Mouse (Mus musculus): ENCODE measurements around the gene Gm49380.

Gm49380 gene

DNA sequence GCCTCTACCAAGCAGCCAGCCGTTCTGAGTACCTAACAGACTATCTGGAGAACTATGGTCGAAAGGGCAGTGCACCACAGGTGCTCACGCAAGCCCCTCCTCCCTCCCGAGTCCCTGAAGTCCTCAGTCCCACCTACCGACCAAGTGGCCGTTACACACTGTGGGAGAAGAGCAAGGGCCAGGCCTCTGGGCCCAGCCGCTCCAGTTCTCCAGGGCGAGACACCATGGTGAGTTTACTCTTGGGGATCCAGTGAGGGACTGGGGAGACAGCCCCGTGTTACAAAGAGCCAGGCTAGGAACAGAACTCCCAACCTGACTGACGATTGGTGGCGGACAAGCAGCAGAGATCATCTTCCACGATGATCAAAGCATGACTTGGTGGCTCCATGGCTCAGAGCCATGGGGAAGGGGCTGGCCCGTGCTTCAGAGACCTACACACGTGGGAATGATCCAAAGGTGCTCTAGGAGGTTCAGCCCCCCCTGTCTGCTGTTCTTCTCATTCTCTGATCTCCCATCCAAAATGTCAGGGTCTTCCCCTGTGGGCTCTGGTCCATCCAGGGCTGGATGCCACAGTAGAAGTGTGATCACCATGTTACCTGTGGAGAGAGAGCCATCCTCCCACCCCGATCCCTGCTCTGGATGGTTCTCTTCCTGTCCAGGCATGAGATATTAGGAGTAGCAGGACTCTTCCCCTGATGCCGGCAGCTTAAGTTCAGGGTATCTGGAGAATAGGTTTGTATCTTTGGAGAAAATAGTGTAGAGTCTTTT is 37.1 kb downstream of the Gm49380 start:
- DNase-seq (ENCODE audit: low read depth, low spot score): no peak

- no peak for DNase-seq (ENCODE audit: low read depth, low spot score)
Measured at GRCm38 (mm10) chr9:44075276-44075995, 37.9 kb downstream of the Gm49380 start.

DNA sequence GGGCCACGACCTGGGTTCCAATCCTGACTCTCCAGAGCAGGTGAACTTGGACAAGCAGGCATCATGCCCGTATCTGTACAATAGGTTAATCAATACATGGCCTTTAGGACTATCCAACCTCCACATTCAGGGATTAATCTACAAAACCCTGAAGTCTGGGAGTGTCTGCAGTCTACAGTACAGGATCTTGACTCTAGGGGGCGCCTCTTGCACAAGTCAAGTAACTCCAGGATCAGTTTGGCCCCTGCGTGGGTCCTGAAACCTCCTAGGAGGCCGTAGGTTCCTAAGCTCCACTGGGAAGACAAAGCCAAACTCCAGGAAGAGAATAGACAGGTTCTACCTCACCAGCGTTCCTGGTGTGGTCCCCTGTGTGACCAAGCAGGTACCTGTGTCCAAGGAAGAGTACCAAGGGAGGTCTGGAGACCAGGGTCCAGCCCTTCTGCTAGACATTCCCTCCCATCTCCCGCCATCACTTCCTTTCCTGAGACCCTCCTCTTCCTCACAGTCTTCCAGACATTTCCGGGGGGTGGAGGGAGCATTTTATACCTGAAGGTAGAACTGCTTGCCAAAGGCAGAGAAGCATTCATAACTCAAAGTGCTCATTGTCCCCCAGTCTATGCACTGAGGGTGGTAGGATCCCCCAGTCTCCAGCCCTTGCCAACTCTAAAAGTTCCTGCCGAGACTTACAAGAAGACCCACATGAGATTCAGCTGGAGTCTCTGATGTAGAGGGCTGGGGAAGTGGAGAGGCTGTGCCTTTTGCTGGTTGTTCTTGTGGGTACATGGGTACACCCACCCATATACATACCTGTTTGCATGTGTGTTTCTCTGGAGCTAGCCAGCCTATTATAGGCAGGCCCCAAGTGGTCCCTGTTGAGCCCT is 38.7 kb downstream of the Gm49380 start:
- no peak for DNase-seq (ENCODE audit: low read depth, low spot score)

DNA sequence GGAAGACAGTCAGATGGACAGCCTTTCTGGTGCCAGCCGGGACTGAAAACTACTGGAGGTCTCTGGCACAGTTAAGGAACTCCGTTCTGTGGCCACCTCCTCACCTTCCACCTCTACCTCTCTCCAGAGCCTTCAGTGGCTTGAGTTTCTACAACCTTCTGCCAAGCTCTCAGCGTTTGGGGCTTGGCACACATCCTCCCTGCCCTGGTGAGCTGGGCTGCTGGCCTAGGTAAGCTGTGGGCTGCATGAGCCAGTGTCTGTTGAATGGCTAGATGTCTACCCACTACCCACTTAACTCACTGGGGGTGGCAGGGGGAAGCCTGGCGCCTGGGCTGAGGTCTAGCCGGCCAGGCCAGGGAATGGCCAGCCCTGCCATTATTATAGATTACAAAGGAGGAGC is 40.2 kb downstream of the Gm49380 start:
- no peak for DNase-seq (ENCODE audit: low read depth, low spot score)

- DNase-seq (ENCODE audit: low read depth, low spot score): no peak
Measured at GRCm38 (mm10) chr9:44072599-44072915, 40.7 kb downstream of the Gm49380 start.

- no peak for DNase-seq (ENCODE audit: low read depth, low spot score)
Measured at GRCm38 (mm10) chr9:44071914-44072598, 41.2 kb downstream of the Gm49380 start.

- no peak for DNase-seq (ENCODE audit: low read depth, low spot score)
Measured at GRCm38 (mm10) chr9:44070844-44071231, 42.5 kb downstream of the Gm49380 start.

- no peak for DNase-seq (ENCODE audit: low read depth, low spot score)
Measured at GRCm38 (mm10) chr9:44070113-44070843, 43.0 kb downstream of the Gm49380 start.

GRCm38 (mm10) chr9:44069252-44069651 is 44.0 kb downstream of the Gm49380 start:
- no peak for DNase-seq (ENCODE audit: low read depth, low spot score)

GRCm38 (mm10) chr9:44067960-44068330 is 45.4 kb downstream of the Gm49380 start:
- DNase-seq (ENCODE audit: low read depth, low spot score): no peak

GRCm38 (mm10) chr9:44067241-44067959 is 45.9 kb downstream of the Gm49380 start:
- DNase-seq (ENCODE audit: low read depth, low spot score): no peak

GRCm38 (mm10) chr9:44066785-44067225 is 46.5 kb downstream of the Gm49380 start, which contains the start of gene Usp2:
Gene Usp2 (plus strand): TSS chr9:44067021.
- peak; percentile 97 for DNase-seq (ENCODE audit: low read depth, low spot score)

DNA sequence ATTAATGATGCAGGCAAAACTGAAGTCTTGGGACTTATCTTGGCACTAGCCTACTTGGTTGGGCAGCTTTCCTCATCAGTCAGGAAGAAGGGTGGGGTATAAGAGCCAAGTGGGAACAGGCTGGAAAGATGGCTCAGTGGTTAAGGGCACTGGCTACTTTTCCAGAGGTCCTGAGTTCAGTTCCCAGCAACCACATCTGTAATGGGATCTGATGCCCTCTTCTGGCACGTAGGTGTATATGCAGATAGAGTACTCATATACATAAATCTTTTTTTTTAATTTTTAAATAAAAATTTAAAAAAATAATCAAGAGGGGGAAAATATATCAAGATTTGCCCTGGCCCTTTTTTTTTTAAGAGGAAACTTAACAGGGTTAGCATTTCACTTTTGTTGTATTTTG is 48.1 kb downstream of the Gm49380 start:
- no peak for DNase-seq (ENCODE audit: low read depth, low spot score)

- no peak for DNase-seq (ENCODE audit: low read depth, low spot score)
Measured at GRCm38 (mm10) chr9:44058606-44059005, 54.7 kb downstream of the Gm49380 start.

GRCm38 (mm10) chr9:44053936-44054335 is 59.4 kb downstream of the Gm49380 start:
- no peak for DNase-seq (ENCODE audit: low read depth, low spot score)

DNA sequence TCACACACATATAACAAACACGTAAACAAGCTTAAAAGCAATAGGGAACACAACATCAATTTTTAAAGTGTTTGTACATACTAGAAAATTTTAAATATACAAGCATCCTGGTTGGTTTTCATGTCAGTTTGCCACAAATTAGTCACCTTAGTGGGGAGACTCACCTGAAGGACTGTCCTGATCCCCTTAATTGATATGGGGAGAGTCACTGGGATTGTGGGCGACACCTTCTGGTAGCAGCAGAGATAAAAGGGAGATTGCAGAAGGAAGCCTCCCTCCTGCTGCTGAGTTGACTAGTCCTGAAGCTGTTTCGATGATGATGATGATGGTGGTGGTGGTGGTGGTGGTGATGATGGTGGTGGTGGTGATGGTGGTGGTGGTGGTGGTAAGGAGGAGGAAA is 60.4 kb downstream of the Gm49380 start:
- no peak for DNase-seq (ENCODE audit: low read depth, low spot score)

DNA sequence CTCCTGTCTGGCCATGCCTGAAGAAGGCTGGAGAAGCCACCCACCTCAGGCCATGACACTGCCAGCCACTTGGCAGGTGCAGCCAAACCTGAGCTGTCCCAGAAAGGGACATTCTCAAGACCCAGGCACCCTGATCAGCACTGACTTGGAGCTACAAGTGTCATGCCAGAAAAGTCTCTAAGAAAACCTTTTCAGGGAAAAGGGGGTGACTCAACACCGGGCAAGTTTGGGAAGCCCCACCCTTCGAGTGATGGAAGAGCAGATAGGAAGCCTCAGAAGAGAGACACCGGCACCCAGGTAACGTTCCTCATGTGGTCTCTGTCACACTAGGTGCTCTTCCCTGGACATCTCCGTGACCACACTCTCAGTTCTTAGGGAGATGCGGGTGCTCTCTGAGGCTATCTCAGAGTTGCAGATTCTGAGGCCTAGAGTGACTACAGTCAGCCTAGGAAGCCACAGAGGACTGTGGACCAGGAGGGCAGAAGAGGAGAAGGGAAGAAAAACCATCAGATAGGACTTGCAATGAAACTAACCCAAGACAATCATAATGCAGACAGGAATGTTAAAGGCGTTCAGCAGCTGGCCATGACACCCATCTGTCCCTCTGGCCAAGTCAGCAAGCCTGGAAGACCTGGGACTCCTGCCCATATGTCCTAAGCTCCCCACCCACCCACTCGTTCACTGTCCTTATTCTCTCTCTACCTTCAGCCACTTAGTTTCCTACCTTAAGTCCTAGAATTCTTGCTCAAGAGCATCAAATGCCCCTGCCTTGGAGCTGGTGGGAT is 63.7 kb downstream of the Gm49380 start:
- no peak for DNase-seq (ENCODE audit: low read depth, low spot score)

DNA sequence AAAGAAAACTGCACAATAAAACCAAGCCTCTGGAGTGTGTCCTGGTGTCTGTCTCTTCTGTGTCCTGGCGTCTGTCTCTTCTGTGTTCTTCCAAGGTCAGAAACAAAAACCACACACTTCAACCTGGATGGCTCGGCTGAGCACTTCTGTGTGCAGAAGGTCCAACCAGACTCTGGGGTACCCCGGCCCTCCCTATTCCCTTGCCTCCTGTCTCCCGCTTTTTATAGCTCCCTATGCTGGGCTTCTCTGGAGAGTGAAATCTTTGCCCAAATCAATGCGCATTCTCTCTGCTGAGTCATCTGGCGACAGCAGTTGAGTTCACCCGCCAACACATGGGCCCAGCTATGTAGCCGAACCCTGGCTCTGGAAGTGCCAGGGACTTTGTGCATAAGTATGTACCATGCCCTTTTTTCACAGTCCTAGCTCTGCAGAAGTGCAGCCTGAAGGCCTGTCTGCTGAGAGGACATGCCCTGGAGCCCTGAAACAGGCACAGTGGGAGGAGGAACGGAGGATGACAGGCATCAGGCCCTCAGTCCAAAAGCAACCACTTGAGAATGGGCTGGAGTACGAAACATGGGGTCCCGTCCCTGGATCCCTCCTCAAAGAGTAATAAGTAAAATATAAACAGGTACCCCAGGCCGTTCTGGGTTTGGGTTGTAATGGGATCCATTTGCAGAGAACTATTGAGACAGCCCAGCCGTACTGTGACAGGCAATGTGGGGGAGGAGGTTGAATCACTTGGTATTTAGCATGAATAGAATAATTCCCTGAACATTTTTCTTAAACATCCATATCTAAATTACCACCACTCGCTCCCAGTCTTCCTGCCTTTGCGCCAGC is 64.5 kb downstream of the Gm49380 start:
- DNase-seq (ENCODE audit: low read depth, low spot score): no peak

All from retina, postnatal 7 days (tissue).